Mouse (Mus musculus) intestine, embryonic 15.5 days (tissue): ENCODE data around the gene Slc12a1. TPM values are rescaled to one million over a fixed set of nuclear protein-coding genes. Genes with fewer than 3 reads are reported as not detected.

Experiments used
- ATAC-seq: fragments of 200-750 bp; cut with Nextera tagmentation; 2 replicates; pipeline ENCODE4 v1.8.0; 2017; ENCODE audit warnings: moderate TSS enrichment, moderate library complexity
- H3K27ac ChIP-seq: fragments of 300-500 bp; sonication (generic); 2 replicates; pipeline ENCODE4 v1.5.1; 2015; ENCODE audit warnings: mild to moderate bottlenecking, inconsistent platforms
- H3K27me3 ChIP-seq: fragments of 300-500 bp; sonication (generic); replicated peaks from 2 replicates; pipeline ENCODE4 v1.6.1; 2015; ENCODE audit warnings: inconsistent platforms
- H3K36me3 ChIP-seq: fragments of 300-500 bp; sonication (generic); 2 replicates; pipeline ENCODE4 v1.6.1; 2015; ENCODE audit warnings: inconsistent platforms
- H3K4me1 ChIP-seq: fragments of 300-500 bp; sonication (generic); replicated peaks from 2 replicates; pipeline ENCODE4 v1.6.1; 2015; ENCODE audit warnings: inconsistent platforms
- H3K4me2 ChIP-seq: fragments of 300-500 bp; sonication (generic); replicated peaks from 2 replicates; pipeline ENCODE4 v1.6.1; 2015; ENCODE audit warnings: mild to moderate bottlenecking, inconsistent platforms
- H3K4me3 ChIP-seq: fragments of 300-500 bp; sonication (generic); replicated peaks from 2 replicates; pipeline ENCODE4 v1.5.1; 2015; ENCODE audit warnings: inconsistent platforms
- H3K9ac ChIP-seq: fragments of 300-500 bp; sonication (generic); 2 replicates; pipeline ENCODE4 v1.6.1; 2015; ENCODE audit warnings: inconsistent platforms
- H3K9me3 ChIP-seq: fragments of 300-500 bp; sonication (generic); 2 replicates; pipeline ENCODE4 v1.6.1; 2016; ENCODE audit warnings: inconsistent platforms
- WGBS: fragments of 180-500 bp; shearing (Covaris S2); methylation state at CpG from one replicate; pipeline ENCODE4 v1.1.7; 2015; 5-methylcytosine and 5-hydroxymethylcytosine counted together
- polyA plus RNA-seq: library from polyadenylated mRNA; unstranded; fragments of >200 nt; fragmentation: Nextera tagmentation; extraction: Ambion mirVana; gene quantifications from 2 replicates; pipeline ENCODE4 v1.2.1, GENCODE M21; 2015

Gene Slc12a1
- polyA plus RNA-seq, 1 experiment from 2014 or later = not detected

- Histone ChIP-seq H3K4me3 (no peak overlapping the region), H3K4me2 (no peak overlapping the region), H3K27me3 (no peaks in the 10 kb centered on the region), H3K36me3 (no peaks in the 10 kb centered on the region), H3K4me1 (no peaks in the 10 kb centered on the region), H3K9ac (no peak overlapping the region), H3K27ac (no peak overlapping the region), H3K9me3 (no peaks in the 10 kb centered on the region)
- no peak for ATAC-seq
- WGBS = 46% methylated on average over 5 of the region's 5 CpGs
Observed at GRCm38 (mm10) chr2:125275617-125276016, 123.3 kb downstream of the Slc12a1 start.

DNA sequence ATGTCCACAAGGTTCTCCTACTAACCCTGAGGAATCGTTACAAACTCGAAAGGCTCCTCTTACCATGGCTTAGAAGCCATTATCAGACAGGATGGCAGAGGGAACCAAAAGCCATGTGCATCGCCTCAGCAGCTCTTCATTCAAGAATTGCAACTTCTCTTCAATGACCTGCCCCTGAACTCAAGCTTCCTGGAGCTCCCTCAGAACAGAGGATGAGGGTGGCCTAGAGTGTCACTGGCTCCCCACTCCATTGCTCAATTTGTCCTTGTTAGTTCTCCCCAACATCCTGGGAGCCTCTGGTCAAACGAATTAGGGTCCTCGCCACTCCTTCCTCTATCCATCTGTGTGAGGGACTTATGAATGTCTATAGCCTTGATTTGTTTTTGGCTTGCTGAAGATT lies 124.4 kb downstream of the Slc12a1 start:
- H3K4me1 ChIP-seq = no peaks in the 10 kb centered on the region
- H3K4me3 ChIP-seq = no peak overlapping the region
- H3K27me3 ChIP-seq = no peaks in the 10 kb centered on the region
- H3K4me2 ChIP-seq = no peak overlapping the region
- WGBS = 84% methylated on average over 5 of the region's 5 CpGs
- no peaks in the 10 kb centered on the region for H3K9me3 ChIP-seq
- H3K36me3 ChIP-seq = no peaks in the 10 kb centered on the region
- H3K27ac ChIP-seq = no peak overlapping the region
- H3K9ac ChIP-seq = no peak overlapping the region
- ATAC-seq = no peak

- Histone ChIP-seq H3K4me3 (no peak overlapping the region), H3K9ac (no peak overlapping the region), H3K9me3 (no peaks in the 10 kb centered on the region), H3K4me1 (no peaks in the 10 kb centered on the region), H3K27ac (no peak overlapping the region), H3K27me3 (no peaks in the 10 kb centered on the region), H3K4me2 (no peak overlapping the region), H3K36me3 (no peaks in the 10 kb centered on the region)
- peak; percentile 88 for ATAC-seq
- 52% methylated on average over 7 of the region's 7 CpGs for WGBS
Observed at GRCm38 (mm10) chr2:125278474-125278873, 126.2 kb downstream of the Slc12a1 start.

Other genes starting within 250 kb of the Slc12a1 start
- 1.4 and 2.1 TPM in 2 replicates for gene Slc24a5, start 84.4 kb upstream of the Slc12a1 start, polyA plus RNA-seq
- gene Myef2, start 28.8 kb upstream of the Slc12a1 start, polyA plus RNA-seq = 64.1 and 77.4 TPM in 2 replicates
- 0.21 TPM in 1 of 2 replicates, not detected in the other for gene Ctxn2, start 15.8 kb upstream of the Slc12a1 start, polyA plus RNA-seq
- 119 and 134 TPM in 2 replicates for gene Dut, start 94.7 kb downstream of the Slc12a1 start, polyA plus RNA-seq